Mouse (Mus musculus): ENCODE data around the gene Rps6kb1.

The Rps6kb1 gene

GRCm38 (mm10) chr11:86544639-86545299 lies at the start of gene Rps6kb1, which contains the start of gene Tubd1:
Rps6kb1 (minus strand) TSS chr11:86544805.
Tubd1 (plus strand) TSS chr11:86544991.
- peak; percentile 100 for DNase-seq

- no peak for DNase-seq
Measured at GRCm38 (mm10) chr11:86593443-86593842, 48.8 kb upstream of the Rps6kb1 start.

- DNase-seq: no peak
Measured at GRCm38 (mm10) chr11:86592993-86593392, 48.4 kb upstream of the Rps6kb1 start.

- no peak for DNase-seq
Measured at GRCm38 (mm10) chr11:86591931-86592616, 47.5 kb upstream of the Rps6kb1 start.

- no peak for DNase-seq
Measured at GRCm38 (mm10) chr11:86591301-86591845, 46.8 kb upstream of the Rps6kb1 start.

GRCm38 (mm10) chr11:86590579-86590978 lies 46.0 kb upstream of the Rps6kb1 start:
- DNase-seq: no peak

- no peak for DNase-seq
Measured at GRCm38 (mm10) chr11:86590066-86590465, 45.5 kb upstream of the Rps6kb1 start.

- no peak for DNase-seq
Measured at GRCm38 (mm10) chr11:86588583-86589298, 44.1 kb upstream of the Rps6kb1 start.

GRCm38 (mm10) chr11:86587830-86588229 lies 43.2 kb upstream of the Rps6kb1 start:
- DNase-seq: no peak

GRCm38 (mm10) chr11:86586868-86587792 lies 42.5 kb upstream of the Rps6kb1 start:
- DNase-seq: peak; percentile 82

GRCm38 (mm10) chr11:86586177-86586867 lies 41.7 kb upstream of the Rps6kb1 start:
- DNase-seq: peak; percentile 46

GRCm38 (mm10) chr11:86585598-86585984 lies 41.0 kb upstream of the Rps6kb1 start:
- peak; percentile 39 for DNase-seq

GRCm38 (mm10) chr11:86584898-86585597 lies 40.4 kb upstream of the Rps6kb1 start:
- DNase-seq: no peak

- no peak for DNase-seq
Measured at GRCm38 (mm10) chr11:86583990-86584897, 39.6 kb upstream of the Rps6kb1 start.

GRCm38 (mm10) chr11:86583313-86583825 lies 38.8 kb upstream of the Rps6kb1 start:
- DNase-seq: no peak

- DNase-seq: no peak
Measured at GRCm38 (mm10) chr11:86582543-86583260, 38.1 kb upstream of the Rps6kb1 start.

GRCm38 (mm10) chr11:86581943-86582542 lies 37.4 kb upstream of the Rps6kb1 start:
- no peak for DNase-seq

GRCm38 (mm10) chr11:86581250-86581753 lies 36.7 kb upstream of the Rps6kb1 start:
- DNase-seq: peak; percentile 48

Measured in kidney, postnatal 10 days (tissue).